Mouse (Mus musculus): Measurements from ENCODE around the gene Abcg5.

GRCm38 (mm10) chr17:84658951-84659350, 23.9 kb downstream of the Abcg5 start:
- TF ChIP-seq GATA1 (IDR thresholded peaks at IDR 0.05; ENCODE audit: borderline replicate concordance, low read length) = no peak
- TF ChIP-seq FLI1 (IDR thresholded peaks at IDR 0.05; ENCODE audit: low read length) = no peak
